Mouse (Mus musculus): ENCODE results near the gene Cabin1. TPM values are rescaled to one million over a fixed set of nuclear protein-coding genes. Genes with fewer than 3 reads are reported as not detected.

The Cabin1 gene
- polyA plus RNA-seq (2012; rRNA removed; ENCODE audit: low replicate concordance) = 44.9 and 71.1 TPM in 2 replicates

GRCm38 (mm10) chr10:75763682-75764518, at the start of gene Cabin1:
Gene Cabin1, minus strand, starts transcription at chr10:75764341.

GRCm38 (mm10) chr10:75798176-75798696, 34.1 kb upstream of the Cabin1 start, which contains the start of gene Gstt1:
Gene Gstt1, minus strand, starts transcription at chr10:75798584.

GRCm38 (mm10) chr10:75780769-75781578, 16.8 kb upstream of the Cabin1 start, which contains the start of the genes Gm20441 and Gstt3:
Gene Gm20441, minus strand, starts transcription at chr10:75780954.
Gene Gstt3, minus strand, starts transcription at chr10:75781414.

GRCm38 (mm10) chr10:75772795-75773664, 8.9 kb upstream of the Cabin1 start, which contains the start of gene Ddt:
Gene Ddt, minus strand, starts transcription at chr10:75773414.

GRCm38 (mm10) chr10:75643741-75644343, 120.3 kb downstream of the Cabin1 start, which contains the start of gene Susd2:
Gene Susd2, minus strand, starts transcription at chr10:75644008.

Other genes starting within 250 kb of the Cabin1 start
- 6.3 and 11.6 TPM in 2 replicates for gene Snrpd3, start 246.8 kb downstream of the Cabin1 start, polyA plus RNA-seq (2012; rRNA removed; ENCODE audit: low replicate concordance)
- gene Gucd1, start 246.4 kb downstream of the Cabin1 start, polyA plus RNA-seq (2012; rRNA removed; ENCODE audit: low replicate concordance) = 114 and 129 TPM in 2 replicates
- 5.1 and 7.0 TPM in 2 replicates for gene Lrrc75b, start 204.0 kb downstream of the Cabin1 start, polyA plus RNA-seq (2012; rRNA removed; ENCODE audit: low replicate concordance)
- gene Ggt1, start 202.7 kb downstream of the Cabin1 start, polyA plus RNA-seq (2012; rRNA removed; ENCODE audit: low replicate concordance) = 21.5 and 25.4 TPM in 2 replicates
- gene Ggt5, start 175.0 kb downstream of the Cabin1 start, polyA plus RNA-seq (2012; rRNA removed; ENCODE audit: low replicate concordance) = 110 and 156 TPM in 2 replicates
- gene Susd2, start 120.3 kb downstream of the Cabin1 start, polyA plus RNA-seq (2012; rRNA removed; ENCODE audit: low replicate concordance) = 20.4 and 23.4 TPM in 2 replicates
- 124 and 130 TPM in 2 replicates for gene Ddt, start 9.1 kb upstream of the Cabin1 start, polyA plus RNA-seq (2012; rRNA removed; ENCODE audit: low replicate concordance)
- 0.80 TPM in 1 of 2 replicates, not detected in the other for gene Gm20441, start 16.6 kb upstream of the Cabin1 start, polyA plus RNA-seq (2012; rRNA removed; ENCODE audit: low replicate concordance)
- gene Gstt3, start 17.1 kb upstream of the Cabin1 start, polyA plus RNA-seq (2012; rRNA removed; ENCODE audit: low replicate concordance) = 29.5 and 31.8 TPM in 2 replicates
- gene Gstt1, start 34.2 kb upstream of the Cabin1 start, polyA plus RNA-seq (2012; rRNA removed; ENCODE audit: low replicate concordance) = 102 and 142 TPM in 2 replicates
- gene Gstt4, start 58.2 kb upstream of the Cabin1 start, polyA plus RNA-seq (2012; rRNA removed; ENCODE audit: low replicate concordance) = 0.13 TPM in 1 of 2 replicates, not detected in the other
- gene Gstt2, start 73.1 kb upstream of the Cabin1 start, polyA plus RNA-seq (2012; rRNA removed; ENCODE audit: low replicate concordance) = 154 and 183 TPM in 2 replicates
- 840 and 1,446 TPM in 2 replicates for gene Mif, start 95.9 kb upstream of the Cabin1 start, polyA plus RNA-seq (2012; rRNA removed; ENCODE audit: low replicate concordance)
- gene Derl3, start 129.1 kb upstream of the Cabin1 start, polyA plus RNA-seq (2012; rRNA removed; ENCODE audit: low replicate concordance) = 3.8 and 13.0 TPM in 2 replicates
- gene Smarcb1, start 157.3 kb upstream of the Cabin1 start, polyA plus RNA-seq (2012; rRNA removed; ENCODE audit: low replicate concordance) = 38.7 and 48.1 TPM in 2 replicates
- 802 and 1,034 TPM in 2 replicates for gene Chchd10, start 168.8 kb upstream of the Cabin1 start, polyA plus RNA-seq (2012; rRNA removed; ENCODE audit: low replicate concordance)
- 32.1 and 37.9 TPM in 2 replicates for gene Mmp11, start 172.2 kb upstream of the Cabin1 start, polyA plus RNA-seq (2012; rRNA removed; ENCODE audit: low replicate concordance)
- gene Gm867, start 176.3 kb upstream of the Cabin1 start, polyA plus RNA-seq (2012; rRNA removed; ENCODE audit: low replicate concordance) = 0.37 TPM in 1 of 2 replicates, not detected in the other
- 42.7 and 65.7 TPM in 2 replicates for gene Vpreb3, start 178.7 kb upstream of the Cabin1 start, polyA plus RNA-seq (2012; rRNA removed; ENCODE audit: low replicate concordance)
- gene Gm5134, start 190.2 kb upstream of the Cabin1 start, polyA plus RNA-seq (2012; rRNA removed; ENCODE audit: low replicate concordance) = 0.27 and 0.53 TPM in 2 replicates